Mouse (Mus musculus) hindbrain, postnatal 0 days (tissue): ENCODE measurements around the gene Gnl2. TPM values are rescaled to one million over a fixed set of nuclear protein-coding genes. Genes with fewer than 3 reads are reported as not detected.

ENCODE experiments used
- ATAC-seq: fragments of 200-750 bp; cut with Nextera tagmentation; 2 replicates; pipeline ENCODE4 v1.8.0; 2017; ENCODE audit warnings: mild to moderate bottlenecking, moderate TSS enrichment, moderate library complexity
- DNase-seq: peaks from one replicate; pipeline ENCODE4 v3.0.0-alpha.2; 2015; ENCODE audit warnings: low spot score
- H3K27ac ChIP-seq: fragments of 300-500 bp; sonication (generic); 2 replicates; pipeline ENCODE4 v1.5.1; 2014; ENCODE audit warnings: mild to moderate bottlenecking
- H3K27me3 ChIP-seq: fragments of 300-500 bp; sonication (generic); 2 replicates; pipeline ENCODE4 v1.6.1; 2014; ENCODE audit warnings: low read length, mixed read lengths; ENCODE audit not compliant: insufficient read depth
- H3K36me3 ChIP-seq: fragments of 300-500 bp; sonication (generic); 2 replicates; pipeline ENCODE4 v1.6.1; 2014; ENCODE audit warnings: low read length, mixed read lengths; ENCODE audit not compliant: insufficient read depth
- H3K4me1 ChIP-seq: fragments of 300-500 bp; sonication (generic); 2 replicates; pipeline ENCODE4 v1.6.1; 2014; ENCODE audit warnings: antibody characterized with exemption, low read length, mixed read lengths; ENCODE audit not compliant: insufficient read depth
- H3K4me2 ChIP-seq: fragments of 300-500 bp; sonication (generic); 2 replicates; pipeline ENCODE4 v1.6.1; 2014; ENCODE audit warnings: low read depth, mild to moderate bottlenecking, low read length, moderate library complexity, mixed read lengths
- H3K4me3 ChIP-seq: fragments of 300-500 bp; sonication (generic); 2 replicates; pipeline ENCODE4 v1.5.1; 2014; ENCODE audit warnings: low read length
- H3K9ac ChIP-seq: fragments of 300-500 bp; sonication (generic); replicated peaks from 2 replicates; pipeline ENCODE4 v1.6.1; 2014; ENCODE audit warnings: mild to moderate bottlenecking, low read length, moderate library complexity, mixed read lengths
- H3K9me3 ChIP-seq: fragments of 300-500 bp; sonication (generic); 2 replicates; pipeline ENCODE4 v1.6.1; 2016; ENCODE audit warnings: low read length, mixed read lengths
- CTCF ChIP-seq: IDR thresholded peaks from 2 replicates; pipeline ENCODE4 v1.5.1; 2016; ENCODE audit warnings: antibody characterized with exemption, control low read depth, low read depth
- WGBS: fragments of 180-500 bp; shearing (Covaris S2); extraction: QIAGEN DNeasy Blood & Tissue Kit; methylation state at CpG from one replicate; pipeline ENCODE4 v1.1.7; 2014; 5-methylcytosine and 5-hydroxymethylcytosine counted together
- polyA plus RNA-seq: library from polyadenylated mRNA; unstranded; fragments of >200 nt; fragmentation: Nextera tagmentation; extraction: Ambion mirVana; gene quantifications from 2 replicates; pipeline ENCODE4 v1.2.1, GENCODE M21; 2015
- total RNA-seq: library from RNA; depleted of rRNA; stranded (reverse); fragments of >200 nt; gene quantifications from 2 replicates; pipeline ENCODE4 v1.2.3, GENCODE M21; 2014

The Gnl2 gene
- total and polyA plus RNA-seq, 2 experiments from 2014 or later: 26.0 to 70.2 TPM

DNA sequence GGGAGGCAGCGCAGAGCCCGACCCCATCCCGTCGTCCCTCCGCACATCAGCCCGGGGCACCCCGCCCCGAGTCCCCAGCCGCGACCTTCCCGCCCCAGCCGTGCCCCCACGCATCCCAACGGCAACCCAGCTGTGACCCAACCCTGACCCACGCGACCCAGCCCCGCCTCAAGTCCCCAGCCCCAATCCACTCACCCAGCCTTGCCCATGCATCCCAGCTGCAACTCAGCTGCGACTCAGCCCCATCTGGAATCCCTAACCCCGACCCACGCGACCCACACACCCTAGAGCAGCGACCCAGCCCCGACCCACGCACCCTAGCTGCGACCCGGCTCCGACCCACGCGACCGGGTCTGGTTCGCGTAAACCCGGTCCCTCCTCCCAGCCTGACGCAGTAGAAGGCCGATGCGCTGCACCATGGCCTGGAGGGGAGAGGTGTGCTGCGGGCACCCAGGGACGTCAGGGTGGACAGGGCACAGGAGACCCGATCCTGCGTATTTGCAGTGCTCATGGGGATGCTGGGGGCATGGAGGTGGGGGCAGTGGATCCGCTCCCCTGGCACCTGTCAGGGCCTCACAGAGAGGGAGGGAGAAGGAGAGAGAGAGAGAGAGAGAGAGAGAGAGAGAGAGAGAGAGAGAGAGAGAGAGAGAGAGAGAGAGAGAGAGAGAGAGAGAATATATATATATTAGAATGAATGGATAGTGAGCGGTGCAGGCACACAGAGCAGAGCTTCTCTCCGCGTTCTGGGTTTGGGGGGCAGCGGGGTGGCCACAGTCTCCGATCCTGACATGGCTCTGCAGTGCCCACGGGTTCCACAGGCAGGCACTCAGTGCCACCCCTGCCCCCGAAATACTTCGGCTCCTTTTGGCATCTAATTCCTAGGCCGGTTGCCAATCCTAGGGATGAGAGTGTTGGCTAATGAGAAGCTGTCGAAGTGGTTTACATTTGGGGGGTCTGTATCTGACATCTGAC, 29.4 kb upstream of the Gnl2 start:
- Histone ChIP-seq H3K27me3 (peaks cover 66% of the 10 kb centered on the region), H3K36me3 (no peaks in the 10 kb centered on the region), H3K4me3 (peak overlapping the region; percentile 29), H3K4me1 (no peaks in the 10 kb centered on the region; the same call in 1 of the 2 replicates), H3K9ac (0 out of 2 replicates have a peak overlapping the region, but pooled peaks have one; percentile 18), H3K27ac (no peak overlapping the region), H3K9me3 (no peaks in the 10 kb centered on the region), H3K4me2 (peak overlapping the region; percentile 54)
- no peak for TF ChIP-seq CTCF
- no peak for ATAC-seq
- 3% methylated on average over 49 of the region's 51 CpGs for WGBS
- no peak for DNase-seq

GRCm38 (mm10) chr4:124987711-124988097, 28.7 kb upstream of the Gnl2 start:
- Histone ChIP-seq H3K36me3 (no peaks in the 10 kb centered on the region), H3K4me2 (no peak overlapping the region), H3K27ac (no peak overlapping the region), H3K9me3 (no peaks in the 10 kb centered on the region), H3K27me3 (peaks cover 66% of the 10 kb centered on the region), H3K9ac (no peak overlapping the region), H3K4me3 (no peak overlapping the region), H3K4me1 (no peaks in the 10 kb centered on the region; the same call in 1 of the 2 replicates)
- DNase-seq (no peak), ATAC-seq (no peak)
- WGBS: 12% methylated on average over 10 of the region's 10 CpGs
- TF ChIP-seq CTCF: no peak

GRCm38 (mm10) chr4:124988382-124988781, 28.0 kb upstream of the Gnl2 start:
- ATAC-seq (no peak), DNase-seq (no peak)
- no peak overlapping the region for H3K4me3 ChIP-seq
- H3K36me3 ChIP-seq: no peaks in the 10 kb centered on the region
- no peak for TF ChIP-seq CTCF
- H3K4me1 ChIP-seq: no peaks in the 10 kb centered on the region; the same call in 1 of the 2 replicates
- H3K27ac ChIP-seq: no peak overlapping the region
- H3K9ac ChIP-seq: no peak overlapping the region
- H3K27me3 ChIP-seq: peaks cover 60% of the 10 kb centered on the region
- 19% methylated on average over 9 of the region's 9 CpGs for WGBS
- no peaks in the 10 kb centered on the region for H3K9me3 ChIP-seq
- H3K4me2 ChIP-seq: no peak overlapping the region

DNA sequence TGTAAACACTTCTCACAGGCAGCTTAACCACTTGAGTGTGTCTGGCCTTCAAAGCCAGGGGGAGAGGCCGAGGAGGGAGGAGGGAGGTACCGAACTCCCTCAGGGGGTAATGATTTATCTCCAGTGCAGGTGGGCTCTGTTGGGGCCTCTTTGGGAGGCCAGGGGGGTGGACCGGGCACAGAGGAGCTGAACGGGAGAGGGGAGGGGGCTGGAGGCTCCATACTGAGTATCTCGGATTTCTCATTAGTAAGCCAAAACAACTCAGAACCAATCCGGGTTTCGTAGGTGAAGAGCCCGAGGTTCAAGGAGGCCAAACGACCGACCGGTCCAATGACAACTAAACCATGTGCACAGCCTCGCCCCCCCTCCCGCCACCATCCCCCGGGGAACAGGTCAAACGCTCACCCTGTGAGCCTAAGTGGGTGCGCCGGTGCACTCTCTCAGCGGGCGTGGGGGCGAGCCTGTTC, 26.6 kb upstream of the Gnl2 start:
- no peak for ATAC-seq
- WGBS: 6% methylated on average over 20 of the region's 20 CpGs
- DNase-seq: no peak

DNA sequence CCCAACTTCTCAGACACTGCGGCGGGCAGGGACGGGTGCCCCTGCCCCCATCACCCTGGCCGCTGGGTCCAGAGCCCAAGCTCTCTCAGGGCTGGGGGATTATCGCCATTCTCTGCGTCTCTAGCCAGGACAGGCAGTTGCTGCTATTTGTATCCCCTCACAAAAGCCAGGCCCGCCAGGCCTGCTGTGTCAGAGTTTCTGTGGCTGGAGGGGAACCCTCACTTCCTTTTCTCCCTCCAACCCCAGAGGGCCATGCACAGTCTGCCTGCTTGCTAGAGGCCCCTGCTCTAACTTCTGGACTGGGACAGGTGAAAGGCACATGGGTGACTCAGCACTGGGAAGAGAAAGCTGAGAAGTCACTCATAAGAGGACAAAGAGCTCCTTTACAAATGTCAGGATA, 26.1 kb upstream of the Gnl2 start:
- no peak overlapping the region for H3K9ac ChIP-seq
- TF ChIP-seq CTCF: no peak
- no peaks in the 10 kb centered on the region for H3K4me1 ChIP-seq
- peaks cover 49% of the 10 kb centered on the region for H3K27me3 ChIP-seq
- ATAC-seq (no peak), DNase-seq (no peak)
- WGBS: 13% methylated on average over 7 of the region's 7 CpGs
- H3K9me3 ChIP-seq: no peaks in the 10 kb centered on the region
- no peak overlapping the region for H3K4me3 ChIP-seq
- no peak overlapping the region for H3K4me2 ChIP-seq
- no peaks in the 10 kb centered on the region for H3K36me3 ChIP-seq
- H3K27ac ChIP-seq: no peak overlapping the region

More for the DNA sequence above, 26.6 kb upstream of the Gnl2 start:
- Histone ChIP-seq H3K9ac (no peak overlapping the region), H3K4me3 (no peak overlapping the region), H3K4me1 (no peaks in the 10 kb centered on the region), H3K4me2 (no peak overlapping the region), H3K27me3 (peaks cover 50% of the 10 kb centered on the region), H3K9me3 (no peaks in the 10 kb centered on the region), H3K27ac (no peak overlapping the region), H3K36me3 (no peaks in the 10 kb centered on the region)
- no peak for TF ChIP-seq CTCF

- Histone ChIP-seq H3K9ac (no peak overlapping the region), H3K4me1 (no peaks in the 10 kb centered on the region), H3K27me3 (no peaks in the 10 kb centered on the region), H3K9me3 (no peaks in the 10 kb centered on the region), H3K27ac (no peak overlapping the region), H3K4me2 (no peak overlapping the region), H3K4me3 (no peak overlapping the region), H3K36me3 (no peaks in the 10 kb centered on the region)
- no peak for TF ChIP-seq CTCF
- WGBS: 74% methylated on average over 10 of the region's 10 CpGs
- DNase-seq: no peak
- no peak for ATAC-seq
These were observed 18.8 kb upstream of the Gnl2 start for GRCm38 (mm10) chr4:124997479-124998147.
